Mouse (Mus musculus) retina, postnatal 7 days (tissue): ENCODE measurements around the gene Gm29106.
"Not testable (repeated sequence)": the region's sequence is repeated elsewhere in the genome, so short reads cannot be mapped to it uniquely, and the experiment has no call there.

Source experiments
- DNase-seq: peaks from one replicate; pipeline ENCODE4 v3.0.0-alpha.2; 2012; ENCODE audit warnings: low read depth, low spot score

The Gm29106 gene

GRCm38 (mm10) chr1:118176242-118176641 lies at the start of gene Gm29106:
Gene Gm29106 (plus strand): TSS chr1:118176542.
- DNase-seq: not testable (repeated sequence)

- no peak for DNase-seq
These were observed 52.2 kb downstream of the Gm29106 start for GRCm38 (mm10) chr1:118228540-118228939.

- DNase-seq: no peak
These were observed 59.7 kb downstream of the Gm29106 start for GRCm38 (mm10) chr1:118236032-118236431.
